Mouse (Mus musculus): Measurements from ENCODE around the gene Lsm14a. TPM values are rescaled to one million over a fixed set of nuclear protein-coding genes. Genes with fewer than 3 reads are reported as not detected.

Gene Lsm14a
- 69.3 TPM for polyA plus RNA-seq (2012; fragmentation: generic; extraction: Trizol)

DNA sequence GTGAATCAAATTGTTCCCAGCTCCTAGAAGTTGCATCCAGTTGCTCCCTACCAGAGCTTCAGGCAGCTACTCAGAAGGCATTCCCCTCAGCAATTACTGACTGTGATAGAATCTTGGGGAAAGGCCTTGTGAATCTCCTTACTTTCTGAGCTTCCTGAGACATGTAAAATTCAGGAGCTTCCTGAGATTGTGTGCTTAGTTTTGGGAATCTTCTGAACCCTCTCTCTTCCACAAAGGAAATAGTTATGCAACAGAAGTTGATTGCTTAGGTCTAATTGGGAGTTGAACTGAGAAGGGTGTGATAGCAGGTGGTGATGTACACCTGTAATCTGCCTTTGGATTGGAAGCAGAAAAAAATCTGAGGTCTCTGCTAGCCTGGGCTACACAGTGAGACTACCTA is at the start of gene Lsm14a:
Gene Lsm14a, minus strand, starts transcription at position 101 of the 400 bp plus-strand sequence.
- Histone ChIP-seq H3K36me3 (ENCODE audit: control insufficient read depth, insufficient read depth) (no peaks in the 10 kb centered on the region), H3K79me2 (ENCODE audit: control insufficient read depth, insufficient read depth) (peaks cover 19% of the 10 kb centered on the region), H3K4me2 (ENCODE audit: low read depth) (no peak within 1 kb of the TSS), H3K4me3 (no peak within 1 kb of the TSS), H3ac (ENCODE audit: control insufficient read depth, insufficient read length) (no peak within 1 kb of the TSS), H3K27me3 (ENCODE audit: control insufficient read depth, insufficient read depth, insufficient read length) (no peaks in the 10 kb centered on the region)
- TF ChIP-seq E2F4 (IDR thresholded peaks at IDR 0.05; ENCODE audit: insufficient read depth) (no peak), MYOG (IDR thresholded peaks at IDR 0.05; ENCODE audit: control insufficient read depth in 1 of 3, insufficient read depth in 1 of 3, insufficient read length in 2 of 3, low read depth in 2 of 3) (no peak), USF1 (IDR thresholded peaks at IDR 0.05; ENCODE audit: low read depth) (no peak), POLR2AphosphoS2 (IDR thresholded peaks at IDR 0.05; ENCODE audit: insufficient read length, low read depth) (no peak), REST (IDR thresholded peaks at IDR 0.05; ENCODE audit: insufficient read depth, insufficient read length) (no peak), MAX (IDR thresholded peaks at IDR 0.05; ENCODE audit: low read depth) (no peak), POLR2A (IDR thresholded peaks at IDR 0.05; ENCODE audit: insufficient read length, low read depth) (no peak), MYOD1 (IDR thresholded peaks at IDR 0.05; ENCODE audit: control insufficient read depth in 1 of 3, insufficient read length in 2 of 3, low read depth in 2 of 3) (no peak), CEBPB (IDR thresholded peaks at IDR 0.05; ENCODE audit: insufficient read depth, poor library complexity, severe bottlenecking) (no peak), TCF3 (IDR thresholded peaks at IDR 0.05; ENCODE audit: insufficient read length, low read depth) (no peak), TCF12 (IDR thresholded peaks at IDR 0.05; ENCODE audit: insufficient read depth, poor library complexity, severe bottlenecking) (no peak)

DNA sequence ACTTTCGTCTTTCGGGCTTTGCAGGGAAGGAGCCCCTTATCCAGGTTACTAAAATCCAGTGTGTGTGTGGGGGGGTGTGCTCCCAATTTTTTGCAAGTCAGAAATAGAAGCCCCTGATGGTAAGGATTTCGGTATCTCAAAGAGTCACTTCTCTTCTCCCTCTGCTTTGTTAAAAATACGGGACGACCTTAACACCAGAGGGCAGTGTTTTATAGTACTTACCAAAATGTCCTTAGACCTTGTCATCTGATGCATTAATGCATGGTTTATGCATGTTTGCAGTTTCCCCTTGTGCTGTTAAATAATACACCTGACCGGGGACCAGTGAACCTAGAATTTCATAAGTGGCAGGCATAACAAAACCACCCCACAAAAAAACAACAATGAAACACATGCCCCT is 45.8 kb upstream of the Lsm14a start:
- H3K4me3 ChIP-seq: no peak overlapping the region
- H3ac ChIP-seq (ENCODE audit: control insufficient read depth, insufficient read length): no peak overlapping the region
- H3K36me3 ChIP-seq (ENCODE audit: control insufficient read depth, insufficient read depth): no peaks in the 10 kb centered on the region
- no peaks in the 10 kb centered on the region for H3K79me2 ChIP-seq (ENCODE audit: control insufficient read depth, insufficient read depth)
- no peak for TF ChIP-seq MYOD1 (IDR thresholded peaks at IDR 0.05; ENCODE audit: control insufficient read depth in 1 of 3, insufficient read length in 2 of 3, low read depth in 2 of 3)
- no peak for TF ChIP-seq POLR2A (IDR thresholded peaks at IDR 0.05; ENCODE audit: insufficient read length, low read depth)
- no peak for TF ChIP-seq E2F4 (IDR thresholded peaks at IDR 0.05; ENCODE audit: insufficient read depth)
- TF ChIP-seq SRF (IDR thresholded peaks at IDR 0.05; ENCODE audit: control insufficient read depth, insufficient read length, low read depth): no peak
- TF ChIP-seq TCF3 (IDR thresholded peaks at IDR 0.05; ENCODE audit: insufficient read length, low read depth): no peak
- TF ChIP-seq MAX (IDR thresholded peaks at IDR 0.05; ENCODE audit: low read depth): no peak
- TF ChIP-seq CEBPB (IDR thresholded peaks at IDR 0.05; ENCODE audit: insufficient read depth, poor library complexity, severe bottlenecking): no peak
- TF ChIP-seq REST (IDR thresholded peaks at IDR 0.05; ENCODE audit: insufficient read depth, insufficient read length): no peak
- no peak for TF ChIP-seq MYOG (IDR thresholded peaks at IDR 0.05; ENCODE audit: control insufficient read depth in 1 of 3, insufficient read depth in 1 of 3, insufficient read length in 2 of 3, low read depth in 2 of 3)
- TF ChIP-seq TCF12 (IDR thresholded peaks at IDR 0.05; ENCODE audit: insufficient read depth, poor library complexity, severe bottlenecking): no peak
- TF ChIP-seq USF1 (IDR thresholded peaks at IDR 0.05; ENCODE audit: low read depth): no peak
- no peak for TF ChIP-seq POLR2AphosphoS2 (IDR thresholded peaks at IDR 0.05; ENCODE audit: insufficient read length, low read depth)
- no peak overlapping the region for H3K4me2 ChIP-seq (ENCODE audit: low read depth)
- H3K27me3 ChIP-seq (ENCODE audit: control insufficient read depth, insufficient read depth, insufficient read length): peaks cover 13% of the 10 kb centered on the region

DNA sequence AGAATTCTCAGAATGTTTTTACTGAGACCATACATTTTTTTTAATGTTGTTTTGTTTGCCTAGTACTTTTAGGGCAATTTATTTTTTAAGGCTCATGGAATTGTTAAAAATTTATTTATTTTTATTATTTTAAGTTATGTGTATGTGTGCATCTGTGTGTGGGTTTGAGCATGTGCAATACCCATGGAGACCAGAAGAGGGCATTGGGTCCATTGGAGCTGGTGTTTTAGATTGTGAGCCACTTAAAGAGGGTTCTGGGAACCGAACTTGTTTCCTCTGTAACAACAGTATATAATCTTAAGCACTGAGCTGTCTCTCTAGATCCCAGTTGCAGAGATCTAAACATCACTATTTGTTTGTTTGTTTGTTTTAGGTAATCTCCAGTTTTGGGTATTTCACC is 40.5 kb upstream of the Lsm14a start:
- no peaks in the 10 kb centered on the region for H3K36me3 ChIP-seq (ENCODE audit: control insufficient read depth, insufficient read depth)
- H3K4me2 ChIP-seq (ENCODE audit: low read depth): no peak overlapping the region
- H3K79me2 ChIP-seq (ENCODE audit: control insufficient read depth, insufficient read depth): no peaks in the 10 kb centered on the region
- H3K4me3 ChIP-seq: no peak overlapping the region
- no peak for TF ChIP-seq MYOD1 (IDR thresholded peaks at IDR 0.05; ENCODE audit: control insufficient read depth in 1 of 3, insufficient read length in 2 of 3, low read depth in 2 of 3)
- no peak for TF ChIP-seq MYOG (IDR thresholded peaks at IDR 0.05; ENCODE audit: control insufficient read depth in 1 of 3, insufficient read depth in 1 of 3, insufficient read length in 2 of 3, low read depth in 2 of 3)
- TF ChIP-seq SRF (IDR thresholded peaks at IDR 0.05; ENCODE audit: control insufficient read depth, insufficient read length, low read depth): no peak
- TF ChIP-seq USF1 (IDR thresholded peaks at IDR 0.05; ENCODE audit: low read depth): no peak
- TF ChIP-seq CEBPB (IDR thresholded peaks at IDR 0.05; ENCODE audit: insufficient read depth, poor library complexity, severe bottlenecking): no peak
- no peak for TF ChIP-seq MAX (IDR thresholded peaks at IDR 0.05; ENCODE audit: low read depth)
- TF ChIP-seq REST (IDR thresholded peaks at IDR 0.05; ENCODE audit: insufficient read depth, insufficient read length): no peak
- TF ChIP-seq POLR2AphosphoS2 (IDR thresholded peaks at IDR 0.05; ENCODE audit: insufficient read length, low read depth): no peak
- TF ChIP-seq E2F4 (IDR thresholded peaks at IDR 0.05; ENCODE audit: insufficient read depth): no peak
- no peak for TF ChIP-seq POLR2A (IDR thresholded peaks at IDR 0.05; ENCODE audit: insufficient read length, low read depth)
- TF ChIP-seq TCF3 (IDR thresholded peaks at IDR 0.05; ENCODE audit: insufficient read length, low read depth): no peak
- TF ChIP-seq TCF12 (IDR thresholded peaks at IDR 0.05; ENCODE audit: insufficient read depth, poor library complexity, severe bottlenecking): no peak
- peaks cover 7% of the 10 kb centered on the region for H3K27me3 ChIP-seq (ENCODE audit: control insufficient read depth, insufficient read depth, insufficient read length)
- no peak overlapping the region for H3ac ChIP-seq (ENCODE audit: control insufficient read depth, insufficient read length)

GRCm38 (mm10) chr7:34421201-34421600 is 28.1 kb upstream of the Lsm14a start:
- no peaks in the 10 kb centered on the region for H3K27me3 ChIP-seq (ENCODE audit: control insufficient read depth, insufficient read depth, insufficient read length)
- no peak overlapping the region for H3ac ChIP-seq (ENCODE audit: control insufficient read depth, insufficient read length)
- TF ChIP-seq E2F4 (IDR thresholded peaks at IDR 0.05; ENCODE audit: insufficient read depth) (no peak), MYOG (IDR thresholded peaks at IDR 0.05; ENCODE audit: control insufficient read depth in 1 of 3, insufficient read depth in 1 of 3, insufficient read length in 2 of 3, low read depth in 2 of 3) (no peak), MAX (IDR thresholded peaks at IDR 0.05; ENCODE audit: low read depth) (no peak), CEBPB (IDR thresholded peaks at IDR 0.05; ENCODE audit: insufficient read depth, poor library complexity, severe bottlenecking) (no peak), SRF (IDR thresholded peaks at IDR 0.05; ENCODE audit: control insufficient read depth, insufficient read length, low read depth) (no peak), TCF3 (IDR thresholded peaks at IDR 0.05; ENCODE audit: insufficient read length, low read depth) (no peak), POLR2A (IDR thresholded peaks at IDR 0.05; ENCODE audit: insufficient read length, low read depth) (no peak), REST (IDR thresholded peaks at IDR 0.05; ENCODE audit: insufficient read depth, insufficient read length) (no peak), POLR2AphosphoS2 (IDR thresholded peaks at IDR 0.05; ENCODE audit: insufficient read length, low read depth) (no peak), USF1 (IDR thresholded peaks at IDR 0.05; ENCODE audit: low read depth) (no peak), MYOD1 (IDR thresholded peaks at IDR 0.05; ENCODE audit: control insufficient read depth in 1 of 3, insufficient read length in 2 of 3, low read depth in 2 of 3) (no peak), TCF12 (IDR thresholded peaks at IDR 0.05; ENCODE audit: insufficient read depth, poor library complexity, severe bottlenecking) (no peak)

More at GRCm38 (mm10) chr7:34421201-34421600, 28.1 kb upstream of the Lsm14a start:
- no peak overlapping the region for H3K4me2 ChIP-seq (ENCODE audit: low read depth)
- H3K36me3 ChIP-seq (ENCODE audit: control insufficient read depth, insufficient read depth): no peaks in the 10 kb centered on the region
- no peaks in the 10 kb centered on the region for H3K79me2 ChIP-seq (ENCODE audit: control insufficient read depth, insufficient read depth)
- no peak overlapping the region for H3K4me3 ChIP-seq

Data from myocyte (in vitro differentiated cells).